Mouse (Mus musculus) lung, adult 2 months (tissue): ENCODE data around the gene Rasgrf2.

Experiments
- CTCF ChIP-seq: fragments of 200-500 bp; IDR thresholded peaks from 2 replicates; pipeline ENCODE4 v1.5.1; 2011; ENCODE audit warnings: mild to moderate bottlenecking, low read length, control low read depth; ENCODE audit not compliant: insufficient read depth
- POLR2A ChIP-seq: fragments of 200-500 bp; IDR thresholded peaks from 2 replicates; pipeline ENCODE4 v1.6.1; 2011; ENCODE audit warnings: low read depth, mild to moderate bottlenecking, control low read depth, low read length, borderline replicate concordance; ENCODE audit errors: extremely low read depth

GRCm38 (mm10) chr13:91991412-91991811, 140.0 kb downstream of the Rasgrf2 start:
- no peak for TF ChIP-seq POLR2A
- no peak for TF ChIP-seq CTCF
